Mouse (Mus musculus) midbrain, embryonic 16.5 days (tissue): ENCODE measurements around the gene Gm9918. TPM values are rescaled to one million over a fixed set of nuclear protein-coding genes. Genes with fewer than 3 reads are reported as not detected.
A peak's percentile ranks its signal among the peaks of the same experiment; 100 is the strongest.

Source experiments
- ATAC-seq: fragments of 200-750 bp; cut with Nextera tagmentation; 2 replicates; pipeline ENCODE4 v1.8.0; 2017; ENCODE audit warnings: moderate TSS enrichment
- H3K27ac ChIP-seq: fragments of 300-500 bp; sonication (generic); 2 replicates; pipeline ENCODE4 v1.5.1; 2014; ENCODE audit warnings: mild to moderate bottlenecking, low read length, mixed read lengths
- H3K27me3 ChIP-seq: fragments of 300-500 bp; sonication (generic); 2 replicates; pipeline ENCODE4 v1.6.1; 2014; ENCODE audit warnings: low read depth, low read length, mixed read lengths; ENCODE audit not compliant: control insufficient read depth, insufficient read depth
- H3K36me3 ChIP-seq: fragments of 300-500 bp; sonication (generic); 2 replicates; pipeline ENCODE4 v1.6.1; 2014; ENCODE audit warnings: mild to moderate bottlenecking, low read length, moderate library complexity, mixed read lengths; ENCODE audit not compliant: control insufficient read depth, insufficient read depth
- H3K4me1 ChIP-seq: fragments of 300-500 bp; sonication (generic); 2 replicates; pipeline ENCODE4 v1.6.1; 2014; ENCODE audit warnings: mild to moderate bottlenecking, low read length, mixed read lengths; ENCODE audit not compliant: control insufficient read depth, insufficient read depth
- H3K4me2 ChIP-seq: fragments of 300-500 bp; sonication (generic); 2 replicates; pipeline ENCODE4 v1.6.1; 2014; ENCODE audit warnings: mild to moderate bottlenecking, low read length, mixed read lengths
- H3K4me3 ChIP-seq: fragments of 300-500 bp; sonication (generic); 2 replicates; pipeline ENCODE4 v1.5.1; 2014; ENCODE audit warnings: low read depth, mild to moderate bottlenecking, low read length, moderate library complexity, mixed read lengths
- H3K9ac ChIP-seq: fragments of 300-500 bp; sonication (generic); 2 replicates; pipeline ENCODE4 v1.6.1; 2014; ENCODE audit warnings: low read depth, low read length, mixed read lengths
- H3K9me3 ChIP-seq: fragments of 300-500 bp; sonication (generic); replicated peaks from 2 replicates; pipeline ENCODE4 v1.6.1; 2014; ENCODE audit warnings: mild to moderate bottlenecking, low read length, mixed read lengths; ENCODE audit not compliant: control insufficient read depth, poor library complexity, severe bottlenecking
- WGBS: fragments of 180-500 bp; shearing (Covaris S2); extraction: QIAGEN DNeasy Blood & Tissue Kit; methylation state at CpG from one replicate; pipeline ENCODE4 v1.1.7; 2014; 5-methylcytosine and 5-hydroxymethylcytosine counted together
- polyA plus RNA-seq: library from polyadenylated mRNA; unstranded; fragments of >200 nt; fragmentation: Nextera tagmentation; extraction: Ambion mirVana; gene quantifications from 2 replicates; pipeline ENCODE4 v1.2.1, GENCODE M21; 2015

Gene Gm9918
- polyA plus RNA-seq, 1 experiment from 2014 or later = not detected

- Histone ChIP-seq H3K4me2 (peak overlapping the region; percentile 90), H3K4me3 (peak overlapping the region; percentile 63), H3K36me3 (no peaks in the 10 kb centered on the region), H3K4me1 (peaks cover 18% of the 10 kb centered on the region), H3K9ac (0 out of 2 replicates have a peak overlapping the region, but pooled peaks have one; percentile 22), H3K27ac (no peak overlapping the region), H3K9me3 (no peaks in the 10 kb centered on the region), H3K27me3 (peaks cover 51% of the 10 kb centered on the region)
- ATAC-seq = no peak
- WGBS = 6% methylated on average over 15 of the region's 19 CpGs
These were observed 25.8 kb upstream of the Gm9918 start for GRCm38 (mm10) chr15:102244306-102245191.

GRCm38 (mm10) chr15:102245461-102245881, 24.9 kb upstream of the Gm9918 start:
- Histone ChIP-seq H3K9ac (peak overlapping the region; percentile 72), H3K4me2 (peak overlapping the region; percentile 90), H3K9me3 (no peaks in the 10 kb centered on the region), H3K36me3 (no peaks in the 10 kb centered on the region), H3K4me1 (peaks cover 18% of the 10 kb centered on the region), H3K4me3 (peak overlapping the region; percentile 63), H3K27ac (peak overlapping the region; percentile 76; the same call in 1 of the 2 replicates), H3K27me3 (peaks cover 57% of the 10 kb centered on the region)
- 8% methylated on average over 14 of the region's 14 CpGs for WGBS
- ATAC-seq = no peak

- peak overlapping the region; percentile 90 for H3K4me2 ChIP-seq
These were observed 24.2 kb upstream of the Gm9918 start for GRCm38 (mm10) chr15:102245891-102246741.

GRCm38 (mm10) chr15:102246866-102247251, 23.5 kb upstream of the Gm9918 start:
- peak overlapping the region; percentile 76 for H3K27ac ChIP-seq
- peaks cover 57% of the 10 kb centered on the region for H3K27me3 ChIP-seq
- under 1% methylated on average over 23 of the region's 35 CpGs for WGBS
- H3K9me3 ChIP-seq = no peaks in the 10 kb centered on the region
- H3K36me3 ChIP-seq = no peaks in the 10 kb centered on the region
- peaks cover 18% of the 10 kb centered on the region for H3K4me1 ChIP-seq
- H3K4me2 ChIP-seq = peak overlapping the region; percentile 90
- H3K9ac ChIP-seq = peak overlapping the region; percentile 72
- ATAC-seq = peak; percentile 87
- peak overlapping the region; percentile 63 for H3K4me3 ChIP-seq

More at GRCm38 (mm10) chr15:102245891-102246741, 24.2 kb upstream of the Gm9918 start:
- peak; percentile 88 for ATAC-seq
- Histone ChIP-seq H3K36me3 (no peaks in the 10 kb centered on the region), H3K27ac (peak overlapping the region; percentile 76), H3K4me1 (peaks cover 18% of the 10 kb centered on the region), H3K9ac (peak overlapping the region; percentile 72), H3K4me3 (peak overlapping the region; percentile 63), H3K27me3 (peaks cover 57% of the 10 kb centered on the region), H3K9me3 (no peaks in the 10 kb centered on the region)
- WGBS = under 1% methylated on average over 37 of the region's 44 CpGs

GRCm38 (mm10) chr15:102247252-102248130, 22.9 kb upstream of the Gm9918 start:
- peaks cover 54% of the 10 kb centered on the region for H3K27me3 ChIP-seq
- no peaks in the 10 kb centered on the region for H3K9me3 ChIP-seq
- under 1% methylated on average over 57 of the region's 65 CpGs for WGBS

DNA sequence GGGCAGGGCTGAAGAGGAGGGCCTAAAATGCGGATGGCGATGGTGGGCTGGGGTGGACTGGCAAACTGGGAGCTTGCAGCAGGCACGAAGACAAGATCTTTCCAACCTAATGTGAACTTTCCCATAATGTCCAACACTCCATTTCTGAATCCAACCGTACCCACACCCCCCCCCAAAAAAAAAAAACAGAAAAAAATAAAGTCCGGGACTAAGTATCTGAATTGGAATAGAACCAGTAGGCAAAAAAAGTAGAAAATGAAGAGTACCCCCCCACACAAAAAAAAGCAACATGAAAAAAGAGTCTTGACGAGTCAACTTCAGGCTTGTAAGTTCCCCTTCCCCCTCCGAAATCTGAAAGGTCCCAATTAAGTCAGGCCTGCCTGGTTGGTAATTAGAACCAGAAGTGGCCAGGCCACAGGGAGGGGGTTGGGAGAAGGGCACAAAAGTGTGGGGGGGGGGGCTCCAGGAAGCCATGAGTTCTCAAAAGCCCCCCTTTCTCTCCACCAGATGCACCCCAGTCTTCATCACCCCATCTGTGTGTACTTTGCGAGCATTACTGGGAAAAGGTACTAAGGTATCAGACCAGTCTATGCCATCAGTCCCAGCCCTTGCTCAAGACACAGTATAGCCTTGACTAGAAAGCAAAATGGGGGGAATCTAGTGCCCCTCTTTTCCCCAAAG, 22.1 kb upstream of the Gm9918 start:
- Histone ChIP-seq H3K4me2 (peak overlapping the region; percentile 90), H3K36me3 (no peaks in the 10 kb centered on the region), H3K27ac (peak overlapping the region; percentile 59; the same call in 1 of the 2 replicates), H3K27me3 (peaks cover 48% of the 10 kb centered on the region), H3K4me3 (peak overlapping the region; percentile 63), H3K9ac (peak overlapping the region; percentile 72), H3K4me1 (peaks cover 18% of the 10 kb centered on the region), H3K9me3 (no peaks in the 10 kb centered on the region)
- WGBS = 7% methylated on average over 8 of the region's 8 CpGs
- ATAC-seq = no peak

More at GRCm38 (mm10) chr15:102247252-102248130, 22.9 kb upstream of the Gm9918 start:
- peak overlapping the region; percentile 72 for H3K9ac ChIP-seq
- peak overlapping the region; percentile 63 for H3K4me3 ChIP-seq
- peak overlapping the region; percentile 76 for H3K27ac ChIP-seq
- ATAC-seq = peak; percentile 33; the same call in 1 of the 2 replicates
- peak overlapping the region; percentile 90 for H3K4me2 ChIP-seq
- peaks cover 18% of the 10 kb centered on the region for H3K4me1 ChIP-seq
- H3K36me3 ChIP-seq = no peaks in the 10 kb centered on the region

DNA sequence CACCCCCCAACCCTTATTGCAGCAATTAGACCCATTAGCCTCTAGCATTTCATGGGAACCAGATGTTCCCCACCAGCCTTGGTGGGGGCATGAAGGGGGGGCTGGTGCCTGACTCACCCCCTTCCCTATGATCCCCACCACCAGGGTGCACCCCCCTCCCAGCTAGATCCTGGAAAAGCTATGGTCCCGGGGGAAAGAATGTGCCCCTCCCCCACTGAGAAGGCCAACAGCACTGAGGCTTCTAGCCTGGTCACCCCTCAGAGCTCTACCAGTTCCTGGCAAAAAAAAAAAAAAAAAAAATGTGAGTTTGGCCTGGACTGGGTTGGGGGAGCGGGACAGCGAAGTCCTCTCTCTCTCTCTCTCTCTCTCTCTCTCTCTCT, 21.6 kb upstream of the Gm9918 start:
- H3K4me2 ChIP-seq = no peak overlapping the region
- H3K36me3 ChIP-seq = no peaks in the 10 kb centered on the region
- no peak for ATAC-seq
- no peak overlapping the region for H3K4me3 ChIP-seq
- H3K4me1 ChIP-seq = peaks cover 18% of the 10 kb centered on the region
- no peaks in the 10 kb centered on the region for H3K9me3 ChIP-seq
- WGBS = 6% methylated on average over 3 of the region's 3 CpGs
- H3K9ac ChIP-seq = no peak overlapping the region
- H3K27me3 ChIP-seq = peaks cover 42% of the 10 kb centered on the region
- no peak overlapping the region for H3K27ac ChIP-seq

DNA sequence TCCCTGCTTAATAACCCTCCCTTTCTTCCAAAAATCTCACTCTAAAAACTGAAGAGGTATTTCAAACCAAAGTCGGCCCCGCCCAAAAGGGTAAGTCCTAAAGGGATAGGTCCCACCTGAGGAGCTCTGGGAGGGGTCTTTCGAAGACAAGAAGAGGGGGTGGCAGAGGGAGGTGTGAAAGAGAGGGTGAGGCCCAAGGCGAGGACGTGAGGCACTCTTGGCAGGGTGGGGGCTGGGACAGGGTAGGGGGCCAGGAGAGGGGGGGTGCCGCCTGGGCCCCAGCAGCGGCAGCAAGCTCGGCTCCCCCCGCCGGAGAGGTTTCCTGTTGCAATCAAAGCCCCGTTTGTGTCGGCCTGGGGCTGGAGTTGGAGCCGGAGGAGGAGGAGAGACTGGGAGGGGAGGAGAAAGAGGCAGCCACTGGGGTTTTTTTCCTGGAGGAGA, 21.1 kb upstream of the Gm9918 start:
- H3K4me3 ChIP-seq = no peak overlapping the region
- no peak for ATAC-seq
- WGBS = 4% methylated on average over 13 of the region's 13 CpGs
- no peak overlapping the region for H3K4me2 ChIP-seq
- H3K9me3 ChIP-seq = no peaks in the 10 kb centered on the region
- no peak overlapping the region for H3K27ac ChIP-seq
- H3K4me1 ChIP-seq = peaks cover 18% of the 10 kb centered on the region
- peaks cover 38% of the 10 kb centered on the region for H3K27me3 ChIP-seq
- no peaks in the 10 kb centered on the region for H3K36me3 ChIP-seq
- no peak overlapping the region for H3K9ac ChIP-seq
